10 mouse cellular contexts compared by ENCODE assay signal in the genomic region with DNA sequence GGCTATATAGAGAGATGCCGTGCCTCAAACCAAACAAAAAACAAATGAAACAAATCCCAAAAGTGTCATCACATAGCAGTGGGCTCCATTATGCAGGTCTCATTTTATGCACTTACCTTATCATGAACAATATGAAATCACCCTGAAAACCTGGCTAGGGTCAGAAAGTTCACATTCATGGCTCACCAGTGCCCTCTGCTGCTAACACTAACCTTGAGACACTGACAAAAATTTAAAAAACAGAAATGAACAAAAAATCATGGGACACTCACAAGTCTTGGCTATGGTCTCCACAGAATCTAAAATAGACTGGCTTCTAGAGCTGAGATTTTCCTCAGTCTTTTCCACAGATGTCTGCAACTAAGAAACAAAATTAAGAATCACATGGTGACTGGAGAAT. TPM values are rescaled to one million over a fixed set of nuclear protein-coding genes. Genes with fewer than 3 reads are reported as not detected.
DNase-seq lines count a peak whose midpoint lies in the region; ATAC-seq and TF ChIP-seq lines count a peak whose summit lies in the region.
"Had no signal": no experiment of that assay in that cellular context is flagged by ENCODE, and none has a peak within 500 bp of the region (broad histone marks: within the 10 kb centered on the region; RNA-seq: fewer than 3 reads in every experiment).

No protein-coding gene starts in this region.

- H3K27ac ChIP-seq in kidney, adult 2 months (ENCODE audit: insufficient read depth, low read depth, low read length) = no peak overlapping the region
- H3K27ac ChIP-seq in kidney, embryonic 15.5 days = no peak overlapping the region
- no peak overlapping the region for H3K27ac ChIP-seq in MEL (ENCODE audit: control insufficient read depth, low read depth, low read length)
- no peak overlapping the region for H3K27ac ChIP-seq in liver, postnatal 0 days (ENCODE audit: low read depth)

- no peaks in the 10 kb centered on the region for H3K4me1 ChIP-seq in kidney, adult 2 months (ENCODE audit: control insufficient read depth, insufficient read depth, low read length)
- H3K4me1 ChIP-seq in kidney, embryonic 15.5 days = no peaks in the 10 kb centered on the region
- 0 out of 4 replicates have a peak, but pooled peaks cover 0 to 2% of the 10 kb centered on the region in 2 experiments for H3K4me1 ChIP-seq in MEL (ENCODE audit: control insufficient read depth in 1 of 2, insufficient read depth in 2 of 2, low read length in 2 of 2)
- H3K4me1 ChIP-seq in liver, postnatal 0 days (ENCODE audit: insufficient read depth) = no peaks in the 10 kb centered on the region

- no peak for TF ChIP-seq POLR2A in kidney, adult 2 months (IDR thresholded peaks at IDR 0.05; ENCODE audit: low read depth, low read length)
- TF ChIP-seq POLR2A in MEL (IDR thresholded peaks at IDR 0.05; ENCODE audit: control insufficient read depth in 1 of 2, insufficient read depth in 1 of 2, low read depth in 1 of 2, low read length in 2 of 2, poor library complexity in 1 of 2) = no peak

- TF ChIP-seq RAD21 in MEL (IDR thresholded peaks at IDR 0.05; ENCODE audit: low read depth, low read length) = peak; percentile 85

- 66% methylated on average over 1 of the region's 1 CpGs for WGBS in kidney, adult 2 months
- WGBS in kidney, embryonic 15.5 days = 70% methylated on average over 1 of the region's 1 CpGs
- WGBS in liver, postnatal 0 days (ENCODE audit: insufficient replicate concordance) = 68% methylated on average over 1 of the region's 1 CpGs

- H3K4me2 ChIP-seq in kidney, embryonic 15.5 days = no peak overlapping the region
- H3K4me2 ChIP-seq in liver, postnatal 0 days (ENCODE audit: low read depth, low read length) = no peak overlapping the region

- no peaks in the 10 kb centered on the region for H3K27me3 ChIP-seq in kidney, adult 2 months (replicated peaks; ENCODE audit: control insufficient read depth, insufficient read depth, low read length)
- no peaks in the 10 kb centered on the region for H3K27me3 ChIP-seq in kidney, embryonic 15.5 days
- peaks cover 0 to 1% of the 10 kb centered on the region in 2 experiments; a peak in 1 of 4 replicates for H3K27me3 ChIP-seq in MEL (ENCODE audit: control insufficient read depth in 1 of 2, insufficient read depth in 2 of 2, low read length in 2 of 2)
- H3K27me3 ChIP-seq in liver, postnatal 0 days (ENCODE audit: insufficient read depth, low read length) = no peaks in the 10 kb centered on the region

- H3K9me3 ChIP-seq in kidney, embryonic 15.5 days (replicated peaks) = no peaks in the 10 kb centered on the region
- H3K9me3 ChIP-seq in MEL (replicated peaks; ENCODE audit: insufficient read depth, low read length) = no peaks in the 10 kb centered on the region
- no peaks in the 10 kb centered on the region for H3K9me3 ChIP-seq in liver, postnatal 0 days (ENCODE audit: low read length)

- no peaks in the 10 kb centered on the region for H3K36me3 ChIP-seq in kidney, adult 2 months (ENCODE audit: control insufficient read depth, insufficient read depth, low read length)
- no peaks in the 10 kb centered on the region for H3K36me3 ChIP-seq in kidney, embryonic 15.5 days
- H3K36me3 ChIP-seq in MEL (ENCODE audit: control insufficient read depth in 1 of 2, insufficient read depth in 2 of 2, low read length in 2 of 2) = no peaks in the 10 kb centered on the region
- no peaks in the 10 kb centered on the region for H3K36me3 ChIP-seq in liver, postnatal 0 days (replicated peaks; ENCODE audit: insufficient read depth, low read length)

- TF ChIP-seq CTCF in kidney, adult 2 months (conservative IDR thresholded peaks at IDR 0.05; ENCODE audit: insufficient read depth, insufficient read length, low read depth, low read length) = peak; percentile 25; the same call in 1 of the 2 replicates
- peak; percentile 35 to 86 (median 52); a peak in 5 of 6 replicates for TF ChIP-seq CTCF in MEL (IDR thresholded peaks at IDR 0.05 in 2 of 3, conservative IDR thresholded peaks at IDR 0.05 in 1 of 3; ENCODE audit: control insufficient read depth in 1 of 3, insufficient read depth in 1 of 3, low read depth in 2 of 3, low read length in 3 of 3, poor library complexity in 1 of 3, severe bottlenecking in 1 of 3)
- peak; percentile 63 for TF ChIP-seq CTCF in liver, postnatal 0 days (IDR thresholded peaks at IDR 0.05; ENCODE audit: low read depth)

- H3K9ac ChIP-seq in kidney, embryonic 15.5 days = no peak overlapping the region
- H3K9ac ChIP-seq in MEL (ENCODE audit: control insufficient read depth, low read depth, low read length, poor library complexity, severe bottlenecking) = no peak overlapping the region
- no peak overlapping the region for H3K9ac ChIP-seq in liver, postnatal 0 days (replicated peaks)

- H3K79me2 ChIP-seq in MEL (ENCODE audit: control insufficient read depth, insufficient read depth, low read length, poor library complexity) = no peaks in the 10 kb centered on the region

- no peak for ATAC-seq in kidney, embryonic 15.5 days (replicated peaks; ENCODE audit: low FRiP score)
- no peak for ATAC-seq in liver, postnatal 0 days
- ATAC-seq in activated CD4-positive, CD25-positive, alpha-beta regulatory T cell, adult 4 months = no peak

- DNase-seq in kidney, adult 2 months = peak; percentile 51
- DNase-seq in MEL (ENCODE audit: low read depth, low spot score) = peak; percentile 62
- DNase-seq in adrenal gland, postnatal 10 days = peak; percentile 59
- DNase-seq in liver, postnatal 0 days = no peak
- no peak for DNase-seq in spleen, adult 12 weeks (ENCODE audit: low spot score)

- H3K4me3 ChIP-seq in kidney, adult 2 months (ENCODE audit: insufficient read depth, low read depth, low read length) = no peak overlapping the region
- no peak overlapping the region for H3K4me3 ChIP-seq in kidney, embryonic 15.5 days (replicated peaks)
- no peak overlapping the region for H3K4me3 ChIP-seq in MEL (ENCODE audit: control insufficient read depth in 1 of 2, insufficient read depth in 1 of 2, low read depth in 2 of 2, low read length in 2 of 2)
- no peak overlapping the region for H3K4me3 ChIP-seq in liver, postnatal 0 days (ENCODE audit: low read depth, low read length)
- H3K4me3 ChIP-seq: megakaryocyte, embryonic 14.5 days had no signal

- TF ChIP-seq EP300 in MEL (IDR thresholded peaks at IDR 0.05; ENCODE audit: low read depth in 1 of 2, low read length in 2 of 2) = no peak
- TF ChIP-seq EP300 in liver, postnatal 0 days (IDR thresholded peaks at IDR 0.05; ENCODE audit: low read depth) = no peak

TF ChIP-seq in MEL, 35 proteins besides CTCF, POLR2A, EP300 and RAD21 (continues in another document):
- TF ChIP-seq MXI1 (IDR thresholded peaks at IDR 0.05; ENCODE audit: low read depth, low read length) = no peak
- no peak for TF ChIP-seq TBP (IDR thresholded peaks at IDR 0.05; ENCODE audit: low read depth, low read length)

RNA-seq across cellular contexts. Expression of a gene that starts 16.1 kb away (rescaled TPM):
- not detected in 2 replicates for polyA plus RNA-seq in kidney, adult 2 months (2012; rRNA removed)
- 1.6 TPM in 2 replicates for polyA plus RNA-seq in kidney, embryonic 15.5 days (2015; fragmentation: Nextera tagmentation; extraction: Ambion mirVana)
- total RNA-seq in MEL (2012; rRNA removed) = not detected in 2 replicates
- not detected for polyA plus RNA-seq in MEL (2012; ENCODE audit: insufficient read depth in 1 of 2, insufficient read length in 2 of 2, low read depth in 1 of 2, low replicate concordance in 2 of 2, missing spikeins in 1 of 2)
- not detected for total RNA-seq in adrenal gland, postnatal 10 days (2021)
- polyA plus RNA-seq in liver, postnatal 0 days (2015; fragmentation: Nextera tagmentation; extraction: Ambion mirVana) = 0.08 TPM in 1 of 2 replicates, not detected in the other
- not detected for polyA plus RNA-seq in activated CD4-positive, CD25-positive, alpha-beta regulatory T cell, adult 4 months (2017; shearing (Covaris generic))

RNA-seq across cellular contexts. Expression of a gene that starts 19.6 kb away (rescaled TPM):
- 0.22 and 0.50 TPM in 2 replicates for polyA plus RNA-seq in kidney, adult 2 months (2012; rRNA removed)
- polyA plus RNA-seq in kidney, embryonic 15.5 days (2015; fragmentation: Nextera tagmentation; extraction: Ambion mirVana) = 0.54 and 0.61 TPM in 2 replicates
- total RNA-seq in MEL (2012; rRNA removed) = 0.69 and 0.92 TPM in 2 replicates
- 1 to 10 TPM in 1 of 2 experiments, not detected in 1; 1.0 TPM for polyA plus RNA-seq in MEL (2012; ENCODE audit: insufficient read depth in 1 of 2, insufficient read length in 2 of 2, low read depth in 1 of 2, low replicate concordance in 2 of 2, missing spikeins in 1 of 2)
- 1 to 10 TPM in 1 of 2 experiments, under 1 TPM in 1; 0.63 to 1.4 TPM for total RNA-seq in adrenal gland, postnatal 10 days (2021)
- 0.14 and 0.22 TPM in 2 replicates for polyA plus RNA-seq in liver, postnatal 0 days (2015; fragmentation: Nextera tagmentation; extraction: Ambion mirVana)
- under 1 TPM; 0.57 to 0.61 TPM for polyA plus RNA-seq in activated CD4-positive, CD25-positive, alpha-beta regulatory T cell, adult 4 months (2017; shearing (Covaris generic))

RNA-seq across cellular contexts. Expression of a gene that starts 24.1 kb away (rescaled TPM):
- not detected in 2 replicates for polyA plus RNA-seq in kidney, adult 2 months (2012; rRNA removed)
- polyA plus RNA-seq in kidney, embryonic 15.5 days (2015; fragmentation: Nextera tagmentation; extraction: Ambion mirVana) = not detected in 2 replicates
- total RNA-seq in MEL (2012; rRNA removed) = not detected in 2 replicates
- polyA plus RNA-seq in MEL (2012; ENCODE audit: insufficient read depth in 1 of 2, insufficient read length in 2 of 2, low read depth in 1 of 2, low replicate concordance in 2 of 2, missing spikeins in 1 of 2) = not detected
- not detected for total RNA-seq in adrenal gland, postnatal 10 days (2021)
- not detected in 2 replicates for polyA plus RNA-seq in liver, postnatal 0 days (2015; fragmentation: Nextera tagmentation; extraction: Ambion mirVana)
- polyA plus RNA-seq in activated CD4-positive, CD25-positive, alpha-beta regulatory T cell, adult 4 months (2017; shearing (Covaris generic)) = not detected
- polyA plus RNA-seq: intestine, embryonic 14.5 days; stomach, embryonic 16.5 days had no signal

RNA-seq across cellular contexts. Expression of a gene that starts 48.1 kb away (rescaled TPM):
- 26.0 and 33.5 TPM in 2 replicates for polyA plus RNA-seq in kidney, adult 2 months (2012; rRNA removed)
- 61.6 and 62.9 TPM in 2 replicates for polyA plus RNA-seq in kidney, embryonic 15.5 days (2015; fragmentation: Nextera tagmentation; extraction: Ambion mirVana)
- total RNA-seq in MEL (2012; rRNA removed) = 18.3 and 23.1 TPM in 2 replicates
- 10 to 100 TPM in 1 of 2 experiments, not detected in 1; 39.9 TPM for polyA plus RNA-seq in MEL (2012; ENCODE audit: insufficient read depth in 1 of 2, insufficient read length in 2 of 2, low read depth in 1 of 2, low replicate concordance in 2 of 2, missing spikeins in 1 of 2)
- total RNA-seq in adrenal gland, postnatal 10 days (2021) = 10 to 100 TPM; 39.3 to 43.6 TPM
- polyA plus RNA-seq in liver, postnatal 0 days (2015; fragmentation: Nextera tagmentation; extraction: Ambion mirVana) = 16.1 and 19.3 TPM in 2 replicates
- polyA plus RNA-seq in activated CD4-positive, CD25-positive, alpha-beta regulatory T cell, adult 4 months (2017; shearing (Covaris generic)) = 10 to 100 TPM; 22.5 to 31.5 TPM

RNA-seq across cellular contexts. Expression of a gene that starts 49.2 kb away (rescaled TPM):
- 35.0 and 35.8 TPM in 2 replicates for polyA plus RNA-seq in kidney, adult 2 months (2012; rRNA removed)
- polyA plus RNA-seq in kidney, embryonic 15.5 days (2015; fragmentation: Nextera tagmentation; extraction: Ambion mirVana) = 31.0 and 37.8 TPM in 2 replicates
- total RNA-seq in MEL (2012; rRNA removed) = 48.0 and 71.9 TPM in 2 replicates
- 10 to 100 TPM; 57.3 to 77.2 TPM for polyA plus RNA-seq in MEL (2012; ENCODE audit: insufficient read depth in 1 of 2, insufficient read length in 2 of 2, low read depth in 1 of 2, low replicate concordance in 2 of 2, missing spikeins in 1 of 2)
- total RNA-seq in adrenal gland, postnatal 10 days (2021) = 10 to 100 TPM; 25.6 to 34.8 TPM
- 8.5 and 9.1 TPM in 2 replicates for polyA plus RNA-seq in liver, postnatal 0 days (2015; fragmentation: Nextera tagmentation; extraction: Ambion mirVana)
- 1 to 10 TPM; 1.6 to 2.1 TPM for polyA plus RNA-seq in activated CD4-positive, CD25-positive, alpha-beta regulatory T cell, adult 4 months (2017; shearing (Covaris generic))

Comparison
In these comparisons a context has a peak if more than half of its experiments do, and no peak if none do; other contexts are left out.
1. DNase-seq: peak in kidney, adult 2 months (single experiment), MEL (single experiment) and adrenal gland, postnatal 10 days (single experiment); none in liver, postnatal 0 days (single experiment) and spleen, adult 12 weeks (single experiment).
2. Peak in every context shown above with its lines, with median percentiles within 50 percentile points of each other: CTCF ChIP-seq.